Mouse (Mus musculus): Measurements from ENCODE around the gene Astn1. TPM values are rescaled to one million over a fixed set of nuclear protein-coding genes. Genes with fewer than 3 reads are reported as not detected.

The Astn1 gene
- polyA plus RNA-seq, 1 experiment, result not detected

GRCm38 (mm10) chr1:158489521-158490021, 127.5 kb downstream of the Astn1 start:
- TF ChIP-seq MYOG (IDR thresholded peaks at IDR 0.05; ENCODE audit: control insufficient read depth, extremely low read depth, insufficient read length) (no peak), MAX (IDR thresholded peaks at IDR 0.05) (no peak), CTCF (IDR thresholded peaks at IDR 0.05; ENCODE audit: control insufficient read depth, insufficient read depth, insufficient read length) (no peak), USF1 (IDR thresholded peaks at IDR 0.05; ENCODE audit: low read depth) (no peak), FOSL1 (IDR thresholded peaks at IDR 0.05; ENCODE audit: insufficient read depth, low read length, poor library complexity, severe bottlenecking) (no peak), MYOD1 (IDR thresholded peaks at IDR 0.05; ENCODE audit: control insufficient read depth, insufficient read length, low read depth) (no peak), CEBPB (IDR thresholded peaks at IDR 0.05; ENCODE audit: low read depth) (no peak)
- H3ac ChIP-seq (ENCODE audit: control insufficient read depth, insufficient read length, low read depth), result no peak overlapping the region
- H3K4me3 ChIP-seq (ENCODE audit: insufficient read depth, poor library complexity, severe bottlenecking), result no peak overlapping the region
- no peaks in the 10 kb centered on the region for H3K36me3 ChIP-seq (ENCODE audit: control insufficient read depth, insufficient read depth)
- H3K79me3 ChIP-seq (ENCODE audit: low read depth), result no peaks in the 10 kb centered on the region
- H3K27me3 ChIP-seq (ENCODE audit: control insufficient read depth, insufficient read depth, insufficient read length), result no peaks in the 10 kb centered on the region
- no peaks in the 10 kb centered on the region for H3K79me2 ChIP-seq (ENCODE audit: control insufficient read depth, insufficient read depth)

GRCm38 (mm10) chr1:158490175-158490574, 128.1 kb downstream of the Astn1 start:
- no peaks in the 10 kb centered on the region for H3K36me3 ChIP-seq (ENCODE audit: control insufficient read depth, insufficient read depth)
- H3K4me3 ChIP-seq (ENCODE audit: insufficient read depth, poor library complexity, severe bottlenecking), result no peak overlapping the region
- no peaks in the 10 kb centered on the region for H3K79me3 ChIP-seq (ENCODE audit: low read depth)
- no peak for TF ChIP-seq MYOG (IDR thresholded peaks at IDR 0.05; ENCODE audit: control insufficient read depth, extremely low read depth, insufficient read length)
- TF ChIP-seq FOSL1 (IDR thresholded peaks at IDR 0.05; ENCODE audit: insufficient read depth, low read length, poor library complexity, severe bottlenecking), result no peak
- no peak for TF ChIP-seq CEBPB (IDR thresholded peaks at IDR 0.05; ENCODE audit: low read depth)
- no peak for TF ChIP-seq MYOD1 (IDR thresholded peaks at IDR 0.05; ENCODE audit: control insufficient read depth, insufficient read length, low read depth)
- TF ChIP-seq MAX (IDR thresholded peaks at IDR 0.05), result no peak
- TF ChIP-seq CTCF (IDR thresholded peaks at IDR 0.05; ENCODE audit: control insufficient read depth, insufficient read depth, insufficient read length), result no peak
- TF ChIP-seq USF1 (IDR thresholded peaks at IDR 0.05; ENCODE audit: low read depth), result no peak
- H3K79me2 ChIP-seq (ENCODE audit: control insufficient read depth, insufficient read depth), result no peaks in the 10 kb centered on the region
- no peaks in the 10 kb centered on the region for H3K27me3 ChIP-seq (ENCODE audit: control insufficient read depth, insufficient read depth, insufficient read length)
- H3ac ChIP-seq (ENCODE audit: control insufficient read depth, insufficient read length, low read depth), result no peak overlapping the region

GRCm38 (mm10) chr1:158493289-158493688, 131.2 kb downstream of the Astn1 start:
- no peaks in the 10 kb centered on the region for H3K27me3 ChIP-seq (ENCODE audit: control insufficient read depth, insufficient read depth, insufficient read length)
- no peaks in the 10 kb centered on the region for H3K36me3 ChIP-seq (ENCODE audit: control insufficient read depth, insufficient read depth)
- H3K4me3 ChIP-seq (ENCODE audit: insufficient read depth, poor library complexity, severe bottlenecking), result no peak overlapping the region
- TF ChIP-seq USF1 (IDR thresholded peaks at IDR 0.05; ENCODE audit: low read depth) (no peak), CTCF (IDR thresholded peaks at IDR 0.05; ENCODE audit: control insufficient read depth, insufficient read depth, insufficient read length) (no peak), CEBPB (IDR thresholded peaks at IDR 0.05; ENCODE audit: low read depth) (no peak), FOSL1 (IDR thresholded peaks at IDR 0.05; ENCODE audit: insufficient read depth, low read length, poor library complexity, severe bottlenecking) (no peak), MYOG (IDR thresholded peaks at IDR 0.05; ENCODE audit: control insufficient read depth, extremely low read depth, insufficient read length) (no peak), MYOD1 (IDR thresholded peaks at IDR 0.05; ENCODE audit: control insufficient read depth, insufficient read length, low read depth) (no peak), MAX (IDR thresholded peaks at IDR 0.05) (no peak)
- H3K79me3 ChIP-seq (ENCODE audit: low read depth), result no peaks in the 10 kb centered on the region
- no peaks in the 10 kb centered on the region for H3K79me2 ChIP-seq (ENCODE audit: control insufficient read depth, insufficient read depth)
- no peak overlapping the region for H3ac ChIP-seq (ENCODE audit: control insufficient read depth, insufficient read length, low read depth)

GRCm38 (mm10) chr1:158500140-158500539, 138.1 kb downstream of the Astn1 start:
- no peak overlapping the region for H3ac ChIP-seq (ENCODE audit: control insufficient read depth, insufficient read length, low read depth)
- no peaks in the 10 kb centered on the region for H3K79me3 ChIP-seq (ENCODE audit: low read depth)
- no peaks in the 10 kb centered on the region for H3K36me3 ChIP-seq (ENCODE audit: control insufficient read depth, insufficient read depth)
- H3K4me3 ChIP-seq (ENCODE audit: insufficient read depth, poor library complexity, severe bottlenecking), result no peak overlapping the region
- peaks cover under 1% of the 10 kb centered on the region for H3K27me3 ChIP-seq (ENCODE audit: control insufficient read depth, insufficient read depth, insufficient read length)
- TF ChIP-seq CTCF (IDR thresholded peaks at IDR 0.05; ENCODE audit: control insufficient read depth, insufficient read depth, insufficient read length), result no peak
- no peak for TF ChIP-seq MYOD1 (IDR thresholded peaks at IDR 0.05; ENCODE audit: control insufficient read depth, insufficient read length, low read depth)
- no peak for TF ChIP-seq FOSL1 (IDR thresholded peaks at IDR 0.05; ENCODE audit: insufficient read depth, low read length, poor library complexity, severe bottlenecking)
- no peak for TF ChIP-seq USF1 (IDR thresholded peaks at IDR 0.05; ENCODE audit: low read depth)
- no peak for TF ChIP-seq MYOG (IDR thresholded peaks at IDR 0.05; ENCODE audit: control insufficient read depth, extremely low read depth, insufficient read length)
- TF ChIP-seq MAX (IDR thresholded peaks at IDR 0.05), result no peak
- no peak for TF ChIP-seq CEBPB (IDR thresholded peaks at IDR 0.05; ENCODE audit: low read depth)
- H3K79me2 ChIP-seq (ENCODE audit: control insufficient read depth, insufficient read depth), result no peaks in the 10 kb centered on the region

- H3K36me3 ChIP-seq (ENCODE audit: control insufficient read depth, insufficient read depth), result no peaks in the 10 kb centered on the region
- no peak for TF ChIP-seq CTCF (IDR thresholded peaks at IDR 0.05; ENCODE audit: control insufficient read depth, insufficient read depth, insufficient read length)
- no peak for TF ChIP-seq FOSL1 (IDR thresholded peaks at IDR 0.05; ENCODE audit: insufficient read depth, low read length, poor library complexity, severe bottlenecking)
- TF ChIP-seq CEBPB (IDR thresholded peaks at IDR 0.05; ENCODE audit: low read depth), result no peak
- no peak for TF ChIP-seq MYOG (IDR thresholded peaks at IDR 0.05; ENCODE audit: control insufficient read depth, extremely low read depth, insufficient read length)
- no peak for TF ChIP-seq MAX (IDR thresholded peaks at IDR 0.05)
- no peak for TF ChIP-seq MYOD1 (IDR thresholded peaks at IDR 0.05; ENCODE audit: control insufficient read depth, insufficient read length, low read depth)
- no peak for TF ChIP-seq USF1 (IDR thresholded peaks at IDR 0.05; ENCODE audit: low read depth)
- no peak overlapping the region for H3ac ChIP-seq (ENCODE audit: control insufficient read depth, insufficient read length, low read depth)
- no peaks in the 10 kb centered on the region for H3K79me3 ChIP-seq (ENCODE audit: low read depth)
- peaks cover 4% of the 10 kb centered on the region for H3K27me3 ChIP-seq (ENCODE audit: control insufficient read depth, insufficient read depth, insufficient read length)
- no peaks in the 10 kb centered on the region for H3K79me2 ChIP-seq (ENCODE audit: control insufficient read depth, insufficient read depth)
- no peak overlapping the region for H3K4me3 ChIP-seq (ENCODE audit: insufficient read depth, poor library complexity, severe bottlenecking)
Measured at GRCm38 (mm10) chr1:158501019-158501418, 138.9 kb downstream of the Astn1 start.
